Mouse (Mus musculus): ENCODE results near the gene Gys1. TPM values are rescaled to one million over a fixed set of nuclear protein-coding genes. Genes with fewer than 3 reads are reported as not detected.
A peak's percentile ranks its signal among the peaks of the same experiment; 100 is the strongest.

Gene Gys1
- polyA plus RNA-seq, 1 experiment: 24.8 TPM

DNA sequence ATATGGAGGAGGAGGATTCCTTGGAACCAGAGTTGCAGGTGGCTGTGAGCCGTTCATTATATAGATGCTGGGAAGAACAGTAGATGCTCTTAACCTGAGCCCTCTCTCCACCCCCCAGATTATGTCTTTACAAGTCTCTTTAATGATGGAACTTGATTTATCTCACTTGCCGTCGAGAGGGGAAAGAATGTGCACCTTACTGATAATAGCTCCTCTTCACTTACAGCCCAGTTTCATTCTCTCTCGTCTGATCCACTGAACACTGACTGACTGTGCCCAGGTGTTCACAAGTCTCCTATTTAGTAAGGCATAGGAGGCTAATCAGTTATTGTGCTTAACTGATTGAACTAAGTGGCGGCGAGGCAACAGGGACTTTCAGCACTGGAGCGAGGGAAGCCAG, 54.9 kb downstream of the Gys1 start:
- DNase-seq: no peak
- H3K4me1 ChIP-seq (ENCODE audit: control insufficient read depth, insufficient read depth, low read length): peaks cover 28% of the 10 kb centered on the region
- TF ChIP-seq CTCF (IDR thresholded peaks at IDR 0.05; ENCODE audit: borderline replicate concordance, insufficient read depth, low read depth, low read length): no peak
- TF ChIP-seq POLR2A (IDR thresholded peaks at IDR 0.05; ENCODE audit: borderline replicate concordance, insufficient read depth, low read length): no peak
- WGBS: 90% methylated on average over 7 of the region's 7 CpGs
- H3K27ac ChIP-seq (ENCODE audit: insufficient read depth, low read length): no peak overlapping the region
- no peak overlapping the region for H3K4me3 ChIP-seq (replicated peaks; ENCODE audit: insufficient read depth, low read depth, low read length)
- no peaks in the 10 kb centered on the region for H3K27me3 ChIP-seq (ENCODE audit: control insufficient read depth, insufficient read depth, low read length)

- no peak for DNase-seq
- TF ChIP-seq POLR2A (IDR thresholded peaks at IDR 0.05; ENCODE audit: borderline replicate concordance, insufficient read depth, low read length): no peak
- TF ChIP-seq CTCF (IDR thresholded peaks at IDR 0.05; ENCODE audit: borderline replicate concordance, insufficient read depth, low read depth, low read length): no peak
- Histone ChIP-seq H3K4me3 (replicated peaks; ENCODE audit: insufficient read depth, low read depth, low read length) (no peak overlapping the region), H3K27ac (ENCODE audit: insufficient read depth, low read length) (no peak overlapping the region), H3K27me3 (ENCODE audit: control insufficient read depth, insufficient read depth, low read length) (no peaks in the 10 kb centered on the region), H3K4me1 (ENCODE audit: control insufficient read depth, insufficient read depth, low read length) (peaks cover 35% of the 10 kb centered on the region)
- WGBS: 59% methylated on average over 9 of the region's 9 CpGs
These were observed 56.2 kb downstream of the Gys1 start for GRCm38 (mm10) chr7:45490822-45491221.

DNA sequence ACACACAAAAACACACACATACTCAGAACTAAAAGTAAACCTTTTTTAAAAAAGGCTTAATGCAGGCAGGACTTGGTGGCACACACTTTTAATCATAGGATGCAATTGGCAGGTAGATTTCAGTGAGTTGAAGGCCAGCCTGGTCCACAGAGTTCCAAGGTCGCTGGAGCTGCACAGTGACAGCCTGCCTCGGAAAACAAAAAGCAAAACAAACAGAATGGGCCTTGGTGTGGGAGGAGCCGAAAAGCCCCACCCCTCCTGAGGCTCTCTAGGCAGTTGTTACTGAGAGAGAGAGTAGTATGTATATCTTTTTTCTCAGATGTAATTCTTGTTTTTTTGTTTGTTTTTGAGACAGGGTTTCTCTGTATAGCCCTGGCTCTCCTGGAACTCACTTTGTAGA, 56.6 kb downstream of the Gys1 start:
- Histone ChIP-seq H3K4me1 (ENCODE audit: control insufficient read depth, insufficient read depth, low read length) (peaks cover 35% of the 10 kb centered on the region), H3K27ac (ENCODE audit: insufficient read depth, low read length) (no peak overlapping the region), H3K27me3 (ENCODE audit: control insufficient read depth, insufficient read depth, low read length) (no peaks in the 10 kb centered on the region), H3K4me3 (replicated peaks; ENCODE audit: insufficient read depth, low read depth, low read length) (no peak overlapping the region)
- TF ChIP-seq CTCF (IDR thresholded peaks at IDR 0.05; ENCODE audit: borderline replicate concordance, insufficient read depth, low read depth, low read length) (no peak), POLR2A (IDR thresholded peaks at IDR 0.05; ENCODE audit: borderline replicate concordance, insufficient read depth, low read length) (no peak)
- DNase-seq: no peak
- 38% methylated on average over 3 of the region's 3 CpGs for WGBS

GRCm38 (mm10) chr7:45492225-45492844, 57.7 kb downstream of the Gys1 start:
- H3K4me1 ChIP-seq (ENCODE audit: control insufficient read depth, insufficient read depth, low read length): peaks cover 35% of the 10 kb centered on the region
- 75% methylated on average over 8 of the region's 8 CpGs for WGBS
- peak overlapping the region; percentile 77 for H3K27ac ChIP-seq (ENCODE audit: insufficient read depth, low read length)
- no peak overlapping the region for H3K4me3 ChIP-seq (replicated peaks; ENCODE audit: insufficient read depth, low read depth, low read length)
- TF ChIP-seq POLR2A (IDR thresholded peaks at IDR 0.05; ENCODE audit: borderline replicate concordance, insufficient read depth, low read length): no peak
- 0 out of 2 replicates have a peak, but pooled peaks have one; percentile 7 for TF ChIP-seq CTCF (IDR thresholded peaks at IDR 0.05; ENCODE audit: borderline replicate concordance, insufficient read depth, low read depth, low read length)
- peak; percentile 40 to 51 for DNase-seq
- H3K27me3 ChIP-seq (ENCODE audit: control insufficient read depth, insufficient read depth, low read length): no peaks in the 10 kb centered on the region

- no peak overlapping the region for H3K4me3 ChIP-seq (replicated peaks; ENCODE audit: insufficient read depth, low read depth, low read length)
- H3K27me3 ChIP-seq (ENCODE audit: control insufficient read depth, insufficient read depth, low read length): no peaks in the 10 kb centered on the region
- TF ChIP-seq CTCF (IDR thresholded peaks at IDR 0.05; ENCODE audit: borderline replicate concordance, insufficient read depth, low read depth, low read length) (no peak), POLR2A (IDR thresholded peaks at IDR 0.05; ENCODE audit: borderline replicate concordance, insufficient read depth, low read length) (no peak)
- WGBS: 14% methylated on average over 5 of the region's 5 CpGs
- H3K4me1 ChIP-seq (ENCODE audit: control insufficient read depth, insufficient read depth, low read length): peaks cover 35% of the 10 kb centered on the region
- DNase-seq: peak; percentile 87 to 93
- H3K27ac ChIP-seq (ENCODE audit: insufficient read depth, low read length): peak overlapping the region; percentile 97
These were observed 58.3 kb downstream of the Gys1 start for GRCm38 (mm10) chr7:45492951-45493350.

DNA sequence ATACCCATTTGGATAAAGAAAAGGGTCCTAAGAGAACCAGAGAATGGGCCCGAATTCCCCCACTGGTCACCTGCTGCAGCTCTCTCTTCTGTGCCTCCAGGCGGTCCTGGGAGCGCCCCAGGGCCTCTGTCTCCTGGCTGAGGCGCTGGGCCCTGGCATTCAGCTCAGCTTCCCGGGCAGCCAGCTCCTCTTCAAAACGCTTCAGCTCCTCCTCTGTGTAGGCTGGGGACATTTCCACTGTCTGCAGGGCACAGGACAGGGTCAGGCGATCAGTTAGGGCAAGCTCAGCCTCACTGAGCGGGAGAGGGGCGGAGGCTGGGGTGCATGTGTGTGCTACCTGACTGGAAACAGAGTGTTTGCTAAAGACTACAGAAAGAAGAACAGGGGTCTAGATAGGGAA, 59.9 kb downstream of the Gys1 start:
- no peak for TF ChIP-seq POLR2A (IDR thresholded peaks at IDR 0.05; ENCODE audit: borderline replicate concordance, insufficient read depth, low read length)
- no peak for TF ChIP-seq CTCF (IDR thresholded peaks at IDR 0.05; ENCODE audit: borderline replicate concordance, insufficient read depth, low read depth, low read length)
- peak in 1 of 2 experiments; percentile 47 for DNase-seq
- Histone ChIP-seq H3K27ac (ENCODE audit: insufficient read depth, low read length) (peak overlapping the region; percentile 97), H3K4me1 (ENCODE audit: control insufficient read depth, insufficient read depth, low read length) (peaks cover 35% of the 10 kb centered on the region), H3K27me3 (ENCODE audit: control insufficient read depth, insufficient read depth, low read length) (no peaks in the 10 kb centered on the region), H3K4me3 (replicated peaks; ENCODE audit: insufficient read depth, low read depth, low read length) (no peak overlapping the region)
- WGBS: 60% methylated on average over 9 of the region's 9 CpGs

GRCm38 (mm10) chr7:45498427-45498826, 63.8 kb downstream of the Gys1 start:
- Histone ChIP-seq H3K4me1 (ENCODE audit: control insufficient read depth, insufficient read depth, low read length) (peaks cover 22% of the 10 kb centered on the region), H3K27ac (ENCODE audit: insufficient read depth, low read length) (no peak overlapping the region), H3K27me3 (ENCODE audit: control insufficient read depth, insufficient read depth, low read length) (no peaks in the 10 kb centered on the region), H3K4me3 (replicated peaks; ENCODE audit: insufficient read depth, low read depth, low read length) (no peak overlapping the region)
- no peak for DNase-seq
- 97% methylated on average over 6 of the region's 6 CpGs for WGBS
- no peak for TF ChIP-seq CTCF (IDR thresholded peaks at IDR 0.05; ENCODE audit: borderline replicate concordance, insufficient read depth, low read depth, low read length)
- TF ChIP-seq POLR2A (IDR thresholded peaks at IDR 0.05; ENCODE audit: borderline replicate concordance, insufficient read depth, low read length): no peak

Other genes with a start within 250 kb of the Gys1 start
- 1.9 and 2.4 TPM in 2 replicates for gene Ccdc155, start 230.0 kb upstream of the Gys1 start, polyA plus RNA-seq (2012; rRNA removed)
- 0.36 and 0.51 TPM in 2 replicates for gene Dkkl1, start 222.7 kb upstream of the Gys1 start, polyA plus RNA-seq (2012; rRNA removed)
- gene Tead2, start 219.1 kb upstream of the Gys1 start, polyA plus RNA-seq (2012; rRNA removed): 4.7 and 5.0 TPM in 2 replicates
- gene Cd37, start 195.7 kb upstream of the Gys1 start, polyA plus RNA-seq (2012; rRNA removed): 3.1 and 4.3 TPM in 2 replicates
- gene Slc6a16, start 193.8 kb upstream of the Gys1 start, polyA plus RNA-seq (2012; rRNA removed): 2.6 and 3.1 TPM in 2 replicates
- gene Slc6a21, start 157.3 kb upstream of the Gys1 start, polyA plus RNA-seq (2012; rRNA removed): not detected in 2 replicates
- gene Trpm4, start 101.1 kb upstream of the Gys1 start, polyA plus RNA-seq (2012; rRNA removed): 17.5 and 18.9 TPM in 2 replicates
- 0.11 and 0.31 TPM in 2 replicates for gene Hrc, start 99.6 kb upstream of the Gys1 start, polyA plus RNA-seq (2012; rRNA removed)
- gene Ppfia3, start 67.8 kb upstream of the Gys1 start, polyA plus RNA-seq (2012; rRNA removed): 84.3 and 85.9 TPM in 2 replicates
- gene Lin7b, start 64.3 kb upstream of the Gys1 start, polyA plus RNA-seq (2012; rRNA removed): 92.6 and 103 TPM in 2 replicates
- 807 and 849 TPM in 2 replicates for gene Snrnp70, start 39.1 kb upstream of the Gys1 start, polyA plus RNA-seq (2012; rRNA removed)
- not detected in 2 replicates for gene Kcna7, start 29.2 kb upstream of the Gys1 start, polyA plus RNA-seq (2012; rRNA removed)
- gene Ntf5, start 21.1 kb upstream of the Gys1 start, polyA plus RNA-seq (2012; rRNA removed): 0.07 and 0.29 TPM in 2 replicates
- 0.59 and 1.1 TPM in 2 replicates for gene Lhb, start 14.0 kb upstream of the Gys1 start, polyA plus RNA-seq (2012; rRNA removed)
- 56.8 TPM in 2 replicates for gene Ruvbl2, start 3.3 kb downstream of the Gys1 start, polyA plus RNA-seq (2012; rRNA removed)
- gene Ftl1, start 25.0 kb downstream of the Gys1 start, polyA plus RNA-seq (2012; rRNA removed): 463 and 480 TPM in 2 replicates
- 102 and 103 TPM in 2 replicates for gene Bax, start 32.1 kb downstream of the Gys1 start, polyA plus RNA-seq (2012; rRNA removed)
- gene Tulp2, start 47.0 kb downstream of the Gys1 start, polyA plus RNA-seq (2012; rRNA removed): 0.10 TPM in 1 of 2 replicates, not detected in the other
- gene Gm45808, start 52.0 kb downstream of the Gys1 start, polyA plus RNA-seq (2012; rRNA removed): 0.33 TPM in 1 of 2 replicates, not detected in the other
- gene Dhdh, start 54.0 kb downstream of the Gys1 start, polyA plus RNA-seq (2012; rRNA removed): 4.7 and 5.6 TPM in 2 replicates
- 136 and 150 TPM in 2 replicates for gene Nucb1, start 75.6 kb downstream of the Gys1 start, polyA plus RNA-seq (2012; rRNA removed)
- gene Ppp1r15a, start 91.4 kb downstream of the Gys1 start, polyA plus RNA-seq (2012; rRNA removed): 26.7 and 28.5 TPM in 2 replicates
- 1.2 and 1.3 TPM in 2 replicates for gene Plekha4, start 91.5 kb downstream of the Gys1 start, polyA plus RNA-seq (2012; rRNA removed)
- gene Hsd17b14, start 120.0 kb downstream of the Gys1 start, polyA plus RNA-seq (2012; rRNA removed): 1.3 and 1.9 TPM in 2 replicates
- 21.1 and 24.2 TPM in 2 replicates for gene Bcat2, start 135.3 kb downstream of the Gys1 start, polyA plus RNA-seq (2012; rRNA removed)
- gene Fgf21, start 180.6 kb downstream of the Gys1 start, polyA plus RNA-seq (2012; rRNA removed): not detected in 2 replicates
- 0.07 and 0.08 TPM in 2 replicates for gene Fut1, start 182.4 kb downstream of the Gys1 start, polyA plus RNA-seq (2012; rRNA removed)
- 0.08 and 0.18 TPM in 2 replicates for gene Izumo1, start 187.0 kb downstream of the Gys1 start, polyA plus RNA-seq (2012; rRNA removed)
- gene Rasip1, start 192.6 kb downstream of the Gys1 start, polyA plus RNA-seq (2012; rRNA removed): 7.6 and 7.7 TPM in 2 replicates
- gene Mamstr, start 205.1 kb downstream of the Gys1 start, polyA plus RNA-seq (2012; rRNA removed): 7.1 and 9.8 TPM in 2 replicates
- gene Fut2, start 231.6 kb downstream of the Gys1 start, polyA plus RNA-seq (2012; rRNA removed): 1.4 and 1.7 TPM in 2 replicates
- gene Ntn5, start 249.2 kb downstream of the Gys1 start, polyA plus RNA-seq (2012; rRNA removed): 0.10 and 0.16 TPM in 2 replicates